Mouse (Mus musculus): ENCODE measurements around the gene Pak7. TPM values are rescaled to one million over a fixed set of nuclear protein-coding genes. Genes with fewer than 3 reads are reported as not detected.

Gene Pak7
- polyA plus RNA-seq, 1 experiment: not detected

GRCm38 (mm10) chr2:136402587-136402986 is 14.8 kb upstream of the Pak7 start:
- no peaks in the 10 kb centered on the region for H3K27me3 ChIP-seq (ENCODE audit: control insufficient read depth, insufficient read depth, insufficient read length)
- no peak overlapping the region for H3K4me3 ChIP-seq
- TF ChIP-seq MYOG (IDR thresholded peaks at IDR 0.05; ENCODE audit: control insufficient read depth in 1 of 3, insufficient read depth in 1 of 3, insufficient read length in 2 of 3, low read depth in 2 of 3) (no peak), E2F4 (IDR thresholded peaks at IDR 0.05; ENCODE audit: insufficient read depth) (no peak), POLR2A (IDR thresholded peaks at IDR 0.05; ENCODE audit: insufficient read length, low read depth) (no peak), MAX (IDR thresholded peaks at IDR 0.05; ENCODE audit: low read depth) (no peak)
- H3K36me3 ChIP-seq (ENCODE audit: control insufficient read depth, insufficient read depth): no peaks in the 10 kb centered on the region
- H3ac ChIP-seq (ENCODE audit: control insufficient read depth, insufficient read length): no peak overlapping the region
- no peak overlapping the region for H3K4me2 ChIP-seq (ENCODE audit: low read depth)
- no peaks in the 10 kb centered on the region for H3K79me2 ChIP-seq (ENCODE audit: control insufficient read depth, insufficient read depth)

GRCm38 (mm10) chr2:136375318-136375717 is 12.4 kb downstream of the Pak7 start:
- Histone ChIP-seq H3K27me3 (ENCODE audit: control insufficient read depth, insufficient read depth, insufficient read length) (no peaks in the 10 kb centered on the region), H3K79me2 (ENCODE audit: control insufficient read depth, insufficient read depth) (no peaks in the 10 kb centered on the region)
- TF ChIP-seq MYOG (IDR thresholded peaks at IDR 0.05; ENCODE audit: control insufficient read depth in 1 of 3, insufficient read depth in 1 of 3, insufficient read length in 2 of 3, low read depth in 2 of 3) (no peak), POLR2AphosphoS2 (IDR thresholded peaks at IDR 0.05; ENCODE audit: insufficient read length, low read depth) (no peak), MAX (IDR thresholded peaks at IDR 0.05; ENCODE audit: low read depth) (no peak), TCF3 (IDR thresholded peaks at IDR 0.05; ENCODE audit: insufficient read length, low read depth) (no peak), USF1 (IDR thresholded peaks at IDR 0.05; ENCODE audit: low read depth) (no peak), TCF12 (IDR thresholded peaks at IDR 0.05; ENCODE audit: insufficient read depth, poor library complexity, severe bottlenecking) (no peak), REST (IDR thresholded peaks at IDR 0.05; ENCODE audit: insufficient read depth, insufficient read length) (no peak), SRF (IDR thresholded peaks at IDR 0.05; ENCODE audit: control insufficient read depth, insufficient read length, low read depth) (no peak), MYOD1 (IDR thresholded peaks at IDR 0.05; ENCODE audit: control insufficient read depth in 1 of 3, insufficient read length in 2 of 3, low read depth in 2 of 3) (no peak), POLR2A (IDR thresholded peaks at IDR 0.05; ENCODE audit: insufficient read length, low read depth) (no peak), CEBPB (IDR thresholded peaks at IDR 0.05; ENCODE audit: insufficient read depth, poor library complexity, severe bottlenecking) (no peak), E2F4 (IDR thresholded peaks at IDR 0.05; ENCODE audit: insufficient read depth) (no peak)

GRCm38 (mm10) chr2:136372361-136372760 is 15.4 kb downstream of the Pak7 start:
- Histone ChIP-seq H3K4me2 (ENCODE audit: low read depth) (no peak overlapping the region), H3ac (ENCODE audit: control insufficient read depth, insufficient read length) (no peak overlapping the region), H3K4me3 (no peak overlapping the region), H3K36me3 (ENCODE audit: control insufficient read depth, insufficient read depth) (no peaks in the 10 kb centered on the region), H3K27me3 (ENCODE audit: control insufficient read depth, insufficient read depth, insufficient read length) (no peaks in the 10 kb centered on the region), H3K79me2 (ENCODE audit: control insufficient read depth, insufficient read depth) (no peaks in the 10 kb centered on the region)
- TF ChIP-seq TCF3 (IDR thresholded peaks at IDR 0.05; ENCODE audit: insufficient read length, low read depth): no peak
- TF ChIP-seq TCF12 (IDR thresholded peaks at IDR 0.05; ENCODE audit: insufficient read depth, poor library complexity, severe bottlenecking): no peak
- TF ChIP-seq POLR2A (IDR thresholded peaks at IDR 0.05; ENCODE audit: insufficient read length, low read depth): no peak
- TF ChIP-seq SRF (IDR thresholded peaks at IDR 0.05; ENCODE audit: control insufficient read depth, insufficient read length, low read depth): no peak
- no peak for TF ChIP-seq CEBPB (IDR thresholded peaks at IDR 0.05; ENCODE audit: insufficient read depth, poor library complexity, severe bottlenecking)
- TF ChIP-seq POLR2AphosphoS2 (IDR thresholded peaks at IDR 0.05; ENCODE audit: insufficient read length, low read depth): no peak

More at GRCm38 (mm10) chr2:136375318-136375717, 12.4 kb downstream of the Pak7 start:
- no peak overlapping the region for H3K4me3 ChIP-seq
- no peak overlapping the region for H3ac ChIP-seq (ENCODE audit: control insufficient read depth, insufficient read length)
- no peaks in the 10 kb centered on the region for H3K36me3 ChIP-seq (ENCODE audit: control insufficient read depth, insufficient read depth)
- H3K4me2 ChIP-seq (ENCODE audit: low read depth): no peak overlapping the region

- no peaks in the 10 kb centered on the region for H3K79me2 ChIP-seq (ENCODE audit: control insufficient read depth, insufficient read depth)
These were observed 36.2 kb downstream of the Pak7 start for GRCm38 (mm10) chr2:136351393-136352096.

GRCm38 (mm10) chr2:136350459-136350858 is 37.3 kb downstream of the Pak7 start:
- H3K4me3 ChIP-seq: no peak overlapping the region

More at GRCm38 (mm10) chr2:136351393-136352096, 36.2 kb downstream of the Pak7 start:
- Histone ChIP-seq H3ac (ENCODE audit: control insufficient read depth, insufficient read length) (no peak overlapping the region), H3K27me3 (ENCODE audit: control insufficient read depth, insufficient read depth, insufficient read length) (no peaks in the 10 kb centered on the region), H3K36me3 (ENCODE audit: control insufficient read depth, insufficient read depth) (no peaks in the 10 kb centered on the region), H3K4me3 (no peak overlapping the region), H3K4me2 (ENCODE audit: low read depth) (no peak overlapping the region)
- TF ChIP-seq REST (IDR thresholded peaks at IDR 0.05; ENCODE audit: insufficient read depth, insufficient read length): no peak
- no peak for TF ChIP-seq POLR2A (IDR thresholded peaks at IDR 0.05; ENCODE audit: insufficient read length, low read depth)
- TF ChIP-seq POLR2AphosphoS2 (IDR thresholded peaks at IDR 0.05; ENCODE audit: insufficient read length, low read depth): no peak
- no peak for TF ChIP-seq USF1 (IDR thresholded peaks at IDR 0.05; ENCODE audit: low read depth)
- no peak for TF ChIP-seq E2F4 (IDR thresholded peaks at IDR 0.05; ENCODE audit: insufficient read depth)
- TF ChIP-seq TCF3 (IDR thresholded peaks at IDR 0.05; ENCODE audit: insufficient read length, low read depth): no peak
- no peak for TF ChIP-seq MYOG (IDR thresholded peaks at IDR 0.05; ENCODE audit: control insufficient read depth in 1 of 3, insufficient read depth in 1 of 3, insufficient read length in 2 of 3, low read depth in 2 of 3)
- no peak for TF ChIP-seq CEBPB (IDR thresholded peaks at IDR 0.05; ENCODE audit: insufficient read depth, poor library complexity, severe bottlenecking)

More at GRCm38 (mm10) chr2:136350459-136350858, 37.3 kb downstream of the Pak7 start:
- Histone ChIP-seq H3K27me3 (ENCODE audit: control insufficient read depth, insufficient read depth, insufficient read length) (no peaks in the 10 kb centered on the region), H3K4me2 (ENCODE audit: low read depth) (no peak overlapping the region), H3ac (ENCODE audit: control insufficient read depth, insufficient read length) (no peak overlapping the region), H3K36me3 (ENCODE audit: control insufficient read depth, insufficient read depth) (no peaks in the 10 kb centered on the region), H3K79me2 (ENCODE audit: control insufficient read depth, insufficient read depth) (no peaks in the 10 kb centered on the region)
- TF ChIP-seq TCF12 (IDR thresholded peaks at IDR 0.05; ENCODE audit: insufficient read depth, poor library complexity, severe bottlenecking): no peak
- TF ChIP-seq SRF (IDR thresholded peaks at IDR 0.05; ENCODE audit: control insufficient read depth, insufficient read length, low read depth): no peak
- TF ChIP-seq TCF3 (IDR thresholded peaks at IDR 0.05; ENCODE audit: insufficient read length, low read depth): no peak
- TF ChIP-seq POLR2AphosphoS2 (IDR thresholded peaks at IDR 0.05; ENCODE audit: insufficient read length, low read depth): no peak
- no peak for TF ChIP-seq CEBPB (IDR thresholded peaks at IDR 0.05; ENCODE audit: insufficient read depth, poor library complexity, severe bottlenecking)
- TF ChIP-seq USF1 (IDR thresholded peaks at IDR 0.05; ENCODE audit: low read depth): no peak
- no peak for TF ChIP-seq MAX (IDR thresholded peaks at IDR 0.05; ENCODE audit: low read depth)

All from myocyte (in vitro differentiated cells).